In genomic region chr19:29696840-29697239, GRCm38 (mm10) we compare ENCODE assay signal across 30 mouse cellular contexts. TPM values are rescaled to one million over a fixed set of nuclear protein-coding genes. Genes with fewer than 3 reads are reported as not detected.
"Had no signal": no experiment of that assay in that cellular context is flagged by ENCODE, and none has a peak within 500 bp of the region (broad histone marks: within the 10 kb centered on the region; RNA-seq: fewer than 3 reads in every experiment).

No protein-coding gene starts in this region.

- H3K27me3 ChIP-seq: hindbrain, embryonic 12.5 days; intestine, embryonic 15.5 days; limb, embryonic 13.5 days; limb, embryonic 15.5 days; liver, embryonic 12.5 days had no signal

- H3K4me1 ChIP-seq: intestine, embryonic 15.5 days; liver, embryonic 12.5 days had no signal

- ATAC-seq: forebrain, embryonic 16.5 days; hindbrain, embryonic 16.5 days; inflammation-experienced regulatory T-cells, adult 6 months; intestine, embryonic 15.5 days; intestine, postnatal 0 days; liver, embryonic 12.5 days had no signal

- H3K4me3 ChIP-seq: gastrocnemius, adult 2 months; hindbrain, embryonic 10.5 days; hindbrain, embryonic 12.5 days; intestine, embryonic 15.5 days; layer of hippocampus, adult 2 months; left cerebral cortex, adult 2 months; limb, embryonic 13.5 days; limb, embryonic 15.5 days; liver, embryonic 12.5 days had no signal

- H3K9ac ChIP-seq: hindbrain, embryonic 12.5 days; hindbrain, embryonic 14.5 days; intestine, embryonic 15.5 days; limb, embryonic 13.5 days; limb, embryonic 15.5 days; liver, embryonic 12.5 days; liver, embryonic 14.5 days had no signal

- H3K4me2 ChIP-seq: hindbrain, embryonic 12.5 days; hindbrain, embryonic 14.5 days; intestine, embryonic 15.5 days; limb, embryonic 13.5 days; limb, embryonic 15.5 days; liver, embryonic 12.5 days had no signal

- H3K27ac ChIP-seq: gastrocnemius, adult 2 months; hindbrain, embryonic 10.5 days; hindbrain, embryonic 12.5 days; hindbrain, embryonic 14.5 days; intestine, embryonic 15.5 days; layer of hippocampus, adult 2 months; left cerebral cortex, adult 2 months; limb, embryonic 13.5 days; limb, embryonic 15.5 days; liver, embryonic 12.5 days; liver, embryonic 14.5 days had no signal

- DNase-seq: gastrocnemius, adult 2 months; gastrocnemius, postnatal 10 days; gastrocnemius, postnatal 25 days; heart, postnatal 36 days; kidney, adult 18-20 months; kidney, adult 8-10 months; kidney, postnatal 10 days; kidney, postnatal 25 days; left cerebral cortex, postnatal 4 days had no signal

- H3K36me3 ChIP-seq: hindbrain, embryonic 10.5 days; hindbrain, embryonic 12.5 days; intestine, embryonic 15.5 days; limb, embryonic 13.5 days; limb, embryonic 15.5 days; liver, embryonic 12.5 days had no signal

- H3K9me3 ChIP-seq: hindbrain, embryonic 12.5 days; intestine, embryonic 15.5 days; limb, embryonic 13.5 days; limb, embryonic 15.5 days; liver, embryonic 12.5 days had no signal

RNA-seq across cellular contexts. Expression of gene Mlana, which starts 0.8 kb away (rescaled TPM):
- total RNA-seq: gastrocnemius, adult 2 months; gastrocnemius, postnatal 25 days; granulocyte monocyte progenitor cell, adult 5-6 weeks; left cerebral cortex, postnatal 25 days; left cerebral cortex, postnatal 4 days; liver, adult 2 months had no signal
- polyA plus RNA-seq: forebrain, embryonic 16.5 days; hindbrain, embryonic 12.5 days; hindbrain, embryonic 14.5 days; hindbrain, embryonic 16.5 days; inflammation-experienced regulatory T-cells, adult 6 months; intestine, embryonic 15.5 days; kidney, embryonic 14.5 days; kidney, embryonic 16.5 days; limb, embryonic 11.5 days; liver, adult 2 months; liver, embryonic 12.5 days; liver, embryonic 14.5 days; liver, embryonic 16.5 days had no signal
